10 mouse cellular contexts compared by ENCODE assay signal in genomic region chr13:31915748-31916147, GRCm38 (mm10).
DNase-seq lines count a peak whose midpoint lies in the region; ATAC-seq and TF ChIP-seq lines count a peak whose summit lies in the region.
"Had no signal": no experiment of that assay in that cellular context is flagged by ENCODE, and none has a peak within 500 bp of the region (broad histone marks: within the 10 kb centered on the region; RNA-seq: fewer than 3 reads in every experiment).

No protein-coding gene starts in this region.

- TF ChIP-seq CTCF in G1E (IDR thresholded peaks at IDR 0.05; ENCODE audit: low read depth, low read length): no peak

- H3K27ac ChIP-seq in liver, embryonic 11.5 days (ENCODE audit: low read depth, low read length): no peak overlapping the region
- H3K27ac ChIP-seq: lung, embryonic 15.5 days had no signal

- ATAC-seq in liver, embryonic 11.5 days (replicated peaks; ENCODE audit: low FRiP score): 0 out of 2 replicates have a peak, but pooled peaks have one; percentile 39
- peak; percentile 68 for ATAC-seq in G1E (ENCODE audit: extremely low read depth, insufficient number of reproducible peaks, low FRiP score, poor library complexity, severe bottlenecking)
- ATAC-seq in monocyte, adult 5-6 weeks (replicated peaks; ENCODE audit: insufficient number of reproducible peaks, low FRiP score, low TSS enrichment, poor library complexity, severe bottlenecking): no peak
- no peak for ATAC-seq in erythroid progenitor cell, adult 5-6 weeks (replicated peaks; ENCODE audit: low FRiP score, poor library complexity, severe bottlenecking)

- no peak overlapping the region for H3K4me3 ChIP-seq in liver, embryonic 11.5 days (ENCODE audit: low read depth, low read length)
- no peak overlapping the region; the same call in 1 of the 2 replicates for H3K4me3 ChIP-seq in G1E (ENCODE audit: low read depth, low read length)
- H3K4me3 ChIP-seq: lung, embryonic 15.5 days had no signal

- DNase-seq in liver, embryonic 11.5 days (ENCODE audit: low spot score): no peak
- DNase-seq in liver (no peak), G1E (ENCODE audit: low spot score) (no peak)
- DNase-seq in heart, adult 8-10 months (ENCODE audit: low spot score): peak; percentile 32
- peak; percentile 10 for DNase-seq in kidney, postnatal 14 days
- DNase-seq in layer of hippocampus, postnatal 25 days (ENCODE audit: extremely low spot score in 1 of 2, low spot score in 1 of 2): no peak
- DNase-seq: cerebellum, adult 11 months had no signal

- no peaks in the 10 kb centered on the region for H3K4me1 ChIP-seq in liver, embryonic 11.5 days (replicated peaks; ENCODE audit: control insufficient read depth, insufficient read depth, low read length)
- peaks cover 14% of the 10 kb centered on the region for H3K4me1 ChIP-seq in G1E (ENCODE audit: insufficient read depth, low read depth, low read length)
- H3K4me1 ChIP-seq: lung, embryonic 15.5 days had no signal

- no peaks in the 10 kb centered on the region for H3K9me3 ChIP-seq in liver, embryonic 11.5 days (ENCODE audit: control insufficient read depth, low read length)
- no peaks in the 10 kb centered on the region for H3K9me3 ChIP-seq in G1E (replicated peaks)
- H3K9me3 ChIP-seq: lung, embryonic 15.5 days had no signal

- H3K9ac ChIP-seq in liver, embryonic 11.5 days (ENCODE audit: low read depth, low read length): no peak overlapping the region
- H3K9ac ChIP-seq: lung, embryonic 15.5 days had no signal

- no peaks in the 10 kb centered on the region for H3K36me3 ChIP-seq in liver, embryonic 11.5 days (ENCODE audit: control insufficient read depth, insufficient read depth, low read length)
- H3K36me3 ChIP-seq in G1E (replicated peaks): no peaks in the 10 kb centered on the region
- H3K36me3 ChIP-seq: lung, embryonic 15.5 days had no signal

- WGBS in liver, embryonic 11.5 days: 68% methylated on average over 6 of the region's 6 CpGs

- H3K27me3 ChIP-seq in liver, embryonic 11.5 days (replicated peaks; ENCODE audit: control insufficient read depth, insufficient read depth, low read length): no peaks in the 10 kb centered on the region
- no peaks in the 10 kb centered on the region for H3K27me3 ChIP-seq in G1E (ENCODE audit: insufficient read depth, low read length)

- no peak overlapping the region for H3K4me2 ChIP-seq in liver, embryonic 11.5 days
- H3K4me2 ChIP-seq: lung, embryonic 15.5 days had no signal

Comparison
In these comparisons a context has a peak if more than half of its experiments do, and no peak if none do; other contexts are left out.
1. ATAC-seq: peak in liver, embryonic 11.5 days (single experiment) and G1E (single experiment); none in monocyte, adult 5-6 weeks (single experiment) and erythroid progenitor cell, adult 5-6 weeks (single experiment).
2. DNase-seq: peak in heart, adult 8-10 months (single experiment) and kidney, postnatal 14 days (single experiment); none in liver, embryonic 11.5 days (single experiment), liver (single experiment), G1E (single experiment) and layer of hippocampus, postnatal 25 days (0 of 2).